Mouse (Mus musculus) heart, postnatal 36 days (tissue): ENCODE measurements at regions not wholly inside any gene's neighbourhood (a gene's known extent, or its start where the extent isn't known, plus 50 kb on each side); places are given as distances from the start of the nearest gene placed in this dataset.

Experiments
- DNase-seq, 2 experiments: peaks; one replicate each; pipeline ENCODE4 v3.0.0; 2021 to 2022
- intact Hi-C: fragments of 180-260 bp; cut with DNase I; formaldehyde crosslinking; loops from one replicate; pipeline ENCODE4 v1.15.1; 2025

DNA sequence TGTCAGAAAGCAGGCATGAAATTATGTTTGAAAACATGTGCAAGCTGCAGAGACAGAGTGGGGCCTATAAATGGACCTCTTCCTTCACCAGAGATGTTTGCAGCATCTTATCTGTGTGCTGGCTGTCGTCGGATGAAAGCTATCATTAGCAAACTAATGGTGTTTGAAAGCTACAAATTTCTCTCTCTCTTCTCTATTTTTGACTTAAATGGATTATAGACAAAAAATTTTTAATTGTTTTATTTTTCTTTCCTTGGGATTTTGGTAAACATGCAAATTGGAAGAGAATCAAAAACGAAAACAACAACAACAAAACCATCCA, 236.9 kb upstream of the Npvf start:
- no peak for DNase-seq
- intact Hi-C loops = no loop called here

DNA sequence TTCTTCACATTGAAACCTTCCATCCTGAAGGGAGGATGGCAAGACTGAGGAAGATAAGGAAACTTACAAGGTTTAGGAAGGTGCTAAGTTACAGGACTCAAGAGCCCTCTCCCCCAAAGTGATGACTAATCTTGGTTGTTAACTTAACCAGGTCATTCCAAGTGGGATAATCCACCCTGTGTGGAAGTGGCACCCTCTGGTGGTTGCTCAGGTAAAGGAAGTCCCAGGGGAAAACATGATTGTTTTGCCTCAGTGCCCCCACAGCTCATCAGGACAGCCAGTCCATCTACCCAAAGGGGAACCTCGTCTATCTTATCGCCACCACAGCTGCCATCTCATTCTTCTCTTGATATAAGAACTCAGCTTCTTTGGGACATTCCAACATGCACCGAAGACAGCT, 244.6 kb upstream of the Npvf start:
- intact Hi-C loops = no loop called here
- DNase-seq = no peak

DNA sequence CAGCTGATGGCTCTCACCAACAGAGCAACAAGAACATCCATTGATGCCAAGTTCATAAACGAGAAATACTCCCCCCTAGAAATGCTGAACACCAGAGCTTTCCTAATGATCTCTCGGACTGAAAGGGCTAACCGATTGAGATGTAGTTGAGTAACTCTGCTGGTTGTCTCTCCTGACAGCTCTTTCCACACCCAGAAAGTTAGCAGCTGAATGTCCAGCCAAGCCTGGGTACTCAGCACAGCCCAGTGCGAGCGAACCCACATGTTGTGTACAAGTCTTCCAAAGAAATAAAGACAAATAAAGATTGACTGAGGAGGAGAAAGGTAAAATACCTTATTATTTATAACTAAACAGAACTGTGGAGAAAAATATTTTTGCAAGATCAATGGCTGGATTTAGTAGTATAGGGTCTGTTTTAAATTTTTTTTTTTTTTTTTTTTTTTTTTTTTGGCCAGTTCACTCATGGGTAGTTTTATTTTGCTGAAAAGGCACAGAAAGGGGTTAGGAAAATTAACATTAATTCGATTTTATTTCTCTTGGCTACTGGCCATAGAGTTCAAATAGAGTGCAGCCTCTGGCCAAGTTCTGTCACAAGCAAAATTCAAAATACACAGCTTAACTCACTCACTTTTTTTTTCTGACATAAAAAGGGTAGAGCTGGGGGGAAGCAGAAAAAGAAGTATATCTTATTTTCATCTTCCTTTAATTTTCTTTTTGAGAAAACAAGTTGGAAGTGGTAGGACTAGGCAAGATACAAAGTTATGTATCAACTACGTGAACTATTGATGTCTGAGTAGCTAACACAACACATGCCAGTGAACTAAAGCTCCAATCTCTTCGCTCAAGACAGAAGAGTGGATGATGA, 261.2 kb upstream of the Npvf start:
- DNase-seq = no peak

DNA sequence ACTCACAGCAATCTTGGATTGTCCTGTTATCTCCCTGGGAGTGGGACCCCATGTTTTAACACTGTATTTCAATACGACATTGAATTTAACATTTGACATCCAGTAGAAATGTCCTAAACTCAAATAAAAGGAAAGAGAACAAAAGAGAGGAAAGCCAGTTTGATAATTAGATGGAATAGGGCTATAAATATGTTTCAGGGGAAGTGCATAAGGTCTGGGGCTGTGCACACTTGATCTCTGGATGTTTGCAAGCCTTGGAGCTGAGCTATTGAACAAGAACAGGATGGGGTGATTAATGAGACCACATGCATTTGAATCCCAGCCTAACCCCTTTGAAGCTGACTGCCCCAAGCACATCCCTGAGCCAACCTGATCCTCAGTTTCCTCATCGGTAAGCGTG, 264.0 kb upstream of the Npvf start:
- DNase-seq = no peak
- intact Hi-C loops = no loop called here

More for the DNA sequence above, 261.2 kb upstream of the Npvf start:
- intact Hi-C loops = no loop called here

DNA sequence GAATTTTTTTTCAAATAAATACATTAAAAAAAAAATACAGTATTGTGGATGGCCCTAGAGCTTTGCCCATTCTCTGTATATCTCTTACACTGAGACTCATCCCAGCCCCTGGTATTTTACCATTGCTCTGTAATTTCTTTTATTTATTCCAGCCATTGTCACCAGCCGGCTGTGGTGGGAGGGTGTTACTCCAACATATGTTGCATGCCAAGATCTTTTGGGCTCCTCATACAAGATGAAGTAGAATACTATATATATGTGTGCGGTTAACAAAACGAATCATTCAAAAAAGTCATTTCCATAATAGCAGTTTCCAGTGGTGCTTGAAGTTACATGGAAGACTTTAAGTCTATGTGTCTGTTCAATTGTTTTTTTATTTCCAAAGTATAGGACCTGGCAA, 268.0 kb upstream of the Npvf start:
- intact Hi-C loops = no loop called here
- no peak for DNase-seq

DNA sequence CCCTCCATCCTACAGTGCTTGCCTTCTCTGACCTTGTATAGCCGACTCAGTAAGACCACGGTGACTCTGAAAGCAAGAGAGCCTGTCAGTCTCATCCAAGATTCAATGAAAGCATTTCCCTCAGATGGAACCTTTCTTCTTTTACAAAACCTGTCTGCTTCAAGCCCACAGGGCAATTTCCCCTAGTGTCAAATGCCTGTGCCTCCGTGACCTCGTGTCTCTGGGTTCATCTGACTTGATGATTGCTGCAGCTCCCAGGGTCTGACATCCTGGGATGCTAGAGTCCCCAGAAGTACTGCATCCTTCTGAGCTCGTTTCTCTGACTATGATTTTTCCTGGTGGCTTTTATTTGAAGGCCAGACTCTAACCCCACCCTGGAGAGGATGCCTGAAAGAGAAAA, 270.3 kb upstream of the Npvf start:
- DNase-seq = no peak
- intact Hi-C loops = no loop called here

DNA sequence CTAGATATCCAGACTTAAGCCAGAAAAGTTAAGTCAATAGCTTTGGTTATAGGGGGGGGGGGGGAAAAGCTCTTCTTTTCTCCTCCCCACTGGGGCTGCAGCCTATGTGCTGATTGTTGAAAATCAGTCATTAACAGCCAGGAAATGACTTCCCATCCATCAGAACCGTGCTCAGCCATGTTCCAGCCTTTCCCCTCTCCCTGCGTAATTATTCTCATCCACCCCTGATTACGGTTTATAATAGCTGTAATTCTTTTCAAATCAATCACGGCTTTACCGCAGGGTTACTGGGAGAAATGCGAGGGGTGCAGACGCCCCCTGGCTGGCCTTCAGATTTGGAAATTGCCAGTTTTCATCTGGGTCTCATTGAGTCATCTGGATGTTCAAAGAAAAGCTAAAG, 270.8 kb upstream of the Npvf start:
- DNase-seq = no peak
- intact Hi-C loops = no loop called here

DNA sequence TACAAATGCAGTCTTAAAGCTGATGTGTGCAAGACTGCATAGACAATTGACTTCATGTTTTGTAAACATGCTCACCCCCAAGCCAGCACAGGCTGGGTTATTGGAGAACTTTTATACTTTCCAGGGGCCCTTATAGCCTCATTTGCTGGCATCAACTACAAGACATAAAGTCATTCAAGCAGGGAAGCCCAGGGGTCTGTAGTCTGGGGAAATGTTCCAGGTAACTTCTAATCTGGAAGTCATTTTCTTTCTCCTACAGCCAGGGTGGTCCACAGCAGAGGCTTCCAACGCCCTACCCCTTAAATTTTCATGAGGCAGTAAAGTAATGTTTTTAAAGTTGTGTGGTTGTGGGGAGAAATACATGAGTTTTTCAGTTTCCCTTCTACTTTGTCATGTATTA, 272.1 kb upstream of the Npvf start:
- DNase-seq = no peak
- intact Hi-C loops = no loop called here

DNA sequence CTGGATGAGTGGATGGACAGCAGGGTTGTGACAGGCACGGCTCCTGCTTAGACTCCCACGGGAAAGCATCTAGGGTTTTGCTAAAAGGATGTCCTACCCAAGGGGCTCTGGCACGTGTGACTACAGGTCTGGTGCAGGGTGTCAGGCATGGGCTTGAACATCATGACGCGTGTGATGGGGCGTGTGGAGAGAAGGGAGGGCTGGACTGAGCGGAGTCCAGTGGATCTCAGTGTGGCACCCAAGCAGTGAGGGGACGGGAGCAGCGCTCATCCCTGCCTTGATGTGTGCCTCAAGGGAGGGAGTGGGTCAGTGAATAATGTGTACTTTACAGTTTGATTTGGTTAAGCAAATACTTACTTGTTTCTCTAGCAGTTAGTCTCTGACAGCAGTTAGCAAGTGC, 275.3 kb upstream of the Npvf start:
- no peak for DNase-seq
- intact Hi-C loops = no loop called here

DNA sequence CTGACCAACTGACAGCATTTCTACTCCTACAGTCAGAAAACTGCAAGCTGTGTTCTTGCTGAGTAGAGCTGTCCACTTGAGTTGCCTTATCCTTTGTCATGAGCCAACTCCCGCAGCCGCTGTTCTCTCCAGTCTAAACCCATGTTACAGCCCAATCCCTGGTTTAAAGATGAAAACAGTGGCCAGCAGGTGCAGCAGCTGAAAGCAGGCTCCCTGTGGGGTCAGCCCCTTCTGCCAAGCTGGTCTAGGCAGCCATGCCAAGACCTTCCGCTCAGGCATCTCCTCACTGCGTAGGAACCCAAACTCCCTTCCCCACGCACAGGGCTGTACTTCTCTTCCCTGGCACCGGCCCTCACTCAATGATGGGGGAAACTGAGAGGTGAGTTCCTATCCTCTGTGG, 279.3 kb upstream of the Npvf start:
- DNase-seq = no peak

DNA sequence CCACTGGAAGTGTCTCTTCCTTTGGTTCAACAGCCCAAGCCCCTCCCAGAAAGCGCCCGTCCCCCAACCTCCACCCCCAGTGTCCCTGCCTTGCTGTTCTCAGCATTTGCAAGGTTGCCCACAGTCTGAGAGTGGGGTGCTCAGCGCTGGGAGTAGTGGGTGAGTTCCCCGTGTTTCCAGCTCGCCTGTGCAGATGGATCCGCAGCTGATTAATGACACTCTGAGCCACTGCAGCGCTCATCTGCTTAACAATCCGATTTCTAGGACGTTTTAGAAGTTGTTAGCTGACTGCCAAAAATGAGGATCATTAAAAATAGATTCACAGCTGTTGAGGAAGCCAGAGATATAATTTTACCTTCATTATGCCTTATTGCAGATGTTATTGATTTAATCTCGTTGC, 280.0 kb upstream of the Npvf start:
- intact Hi-C loops = no loop called here
- DNase-seq = no peak

More for the DNA sequence above, 279.3 kb upstream of the Npvf start:
- intact Hi-C loops = no loop called here

DNA sequence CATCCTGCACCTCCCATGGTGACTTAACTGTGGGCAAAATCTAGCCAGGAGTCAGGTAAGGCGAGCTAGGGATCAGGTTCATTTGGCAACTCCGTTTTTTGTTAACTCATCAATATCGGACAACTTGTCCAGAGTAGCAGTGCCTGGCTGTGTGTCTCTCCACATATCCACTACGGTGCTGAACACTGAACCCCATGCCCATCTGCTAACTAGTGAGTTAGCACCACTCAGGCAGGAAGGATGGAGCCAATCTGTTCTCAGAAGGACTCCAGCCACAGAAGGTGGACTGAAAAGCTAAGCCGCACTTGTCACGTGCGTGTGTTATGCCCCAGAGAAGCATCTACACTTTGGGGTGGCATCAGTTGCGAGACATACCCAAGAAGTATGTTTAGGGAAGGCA, 282.1 kb upstream of the Npvf start:
- no peak for DNase-seq
- intact Hi-C loops = no loop called here

DNA sequence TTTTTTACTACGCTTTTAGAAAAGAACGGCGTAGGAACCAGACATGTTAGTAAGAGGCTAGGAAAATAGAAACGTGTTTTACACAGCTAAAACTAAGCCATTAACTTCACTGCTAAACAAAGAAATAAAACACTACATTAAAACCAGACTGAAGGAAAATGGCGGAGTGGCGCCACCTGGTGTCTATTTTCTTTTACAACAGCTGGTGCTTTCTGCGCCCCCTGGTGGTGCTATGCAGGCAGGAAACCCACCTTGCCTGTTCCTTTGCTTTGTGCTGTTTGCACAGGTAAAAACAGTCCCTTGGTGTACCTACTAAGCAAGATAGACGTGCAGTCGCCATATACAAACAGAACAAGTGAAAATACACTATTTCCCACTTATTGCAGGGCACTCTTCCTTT, 282.9 kb upstream of the Npvf start:
- intact Hi-C loops = loop anchor here (1.0 kb wide), 2 partner anchors 129 to 258 kb away; no protein-coding TSS in a partner anchor
- peak; percentile 77 to 85 for DNase-seq

DNA sequence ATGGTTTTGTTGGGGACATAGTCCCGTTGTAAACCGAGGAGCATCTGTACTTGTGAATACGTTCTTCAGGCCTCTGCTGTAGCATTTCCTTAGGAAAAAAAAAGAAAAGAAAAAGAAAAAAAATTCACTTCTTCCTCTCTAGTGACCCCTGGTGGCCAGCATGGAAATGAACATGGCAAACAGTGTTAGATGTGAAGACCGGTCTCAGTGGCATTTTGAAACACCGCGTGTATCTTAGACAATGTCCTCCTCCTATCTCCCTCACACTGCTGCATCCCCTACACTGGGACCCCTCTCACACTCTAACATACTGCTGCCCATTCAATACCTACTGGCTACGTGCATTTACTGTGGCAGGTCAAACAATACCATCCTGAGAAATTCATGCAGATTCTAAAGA, 284.6 kb upstream of the Npvf start:
- DNase-seq = peak; percentile 18 to 56
- intact Hi-C loops = loop anchor here (1.0 kb wide), 1 partner anchor 229 kb away; no protein-coding TSS in a partner anchor

DNA sequence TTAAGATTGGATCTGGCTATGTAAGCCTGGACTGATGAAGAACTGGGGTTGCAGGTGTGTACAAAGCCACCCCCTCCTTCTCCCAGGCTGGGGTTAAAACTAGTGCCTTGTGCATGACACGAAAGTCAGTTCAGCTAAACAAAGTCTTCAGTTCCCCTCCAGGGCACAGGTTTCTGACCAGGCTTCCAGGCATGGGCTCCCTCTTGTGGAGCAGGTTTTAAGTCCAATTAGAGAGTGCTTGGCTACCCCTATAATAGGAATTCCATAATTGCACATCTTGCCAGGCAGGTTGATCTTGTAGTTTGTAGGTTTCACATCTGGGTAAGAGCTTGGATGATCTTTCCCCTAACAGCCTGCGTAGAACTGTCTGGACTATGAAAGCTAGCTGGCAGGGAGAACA, 285.2 kb upstream of the Npvf start:
- intact Hi-C loops = no loop called here
- DNase-seq = peak in 1 of 2 experiments; percentile 22

DNA sequence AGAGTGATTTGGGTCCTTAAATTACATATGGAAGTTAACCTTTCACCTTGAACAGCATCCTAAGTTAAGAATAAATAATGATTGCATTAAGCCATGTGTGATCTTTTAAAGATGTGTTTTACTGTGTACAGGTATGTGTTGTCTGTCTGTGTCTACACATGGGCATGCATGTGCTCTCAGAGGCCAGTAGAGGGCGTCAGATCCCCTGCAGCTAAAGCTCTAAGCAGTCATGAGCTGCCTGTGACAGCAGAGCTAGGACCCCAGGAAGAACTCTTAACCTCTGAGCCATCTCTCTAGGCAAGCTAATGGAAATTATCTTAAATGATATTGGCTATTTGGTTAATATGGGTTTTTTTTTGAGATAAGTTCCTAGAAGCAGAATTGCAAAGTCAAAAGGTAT, 285.9 kb upstream of the Npvf start:
- intact Hi-C loops = no loop called here
- DNase-seq = no peak

DNA sequence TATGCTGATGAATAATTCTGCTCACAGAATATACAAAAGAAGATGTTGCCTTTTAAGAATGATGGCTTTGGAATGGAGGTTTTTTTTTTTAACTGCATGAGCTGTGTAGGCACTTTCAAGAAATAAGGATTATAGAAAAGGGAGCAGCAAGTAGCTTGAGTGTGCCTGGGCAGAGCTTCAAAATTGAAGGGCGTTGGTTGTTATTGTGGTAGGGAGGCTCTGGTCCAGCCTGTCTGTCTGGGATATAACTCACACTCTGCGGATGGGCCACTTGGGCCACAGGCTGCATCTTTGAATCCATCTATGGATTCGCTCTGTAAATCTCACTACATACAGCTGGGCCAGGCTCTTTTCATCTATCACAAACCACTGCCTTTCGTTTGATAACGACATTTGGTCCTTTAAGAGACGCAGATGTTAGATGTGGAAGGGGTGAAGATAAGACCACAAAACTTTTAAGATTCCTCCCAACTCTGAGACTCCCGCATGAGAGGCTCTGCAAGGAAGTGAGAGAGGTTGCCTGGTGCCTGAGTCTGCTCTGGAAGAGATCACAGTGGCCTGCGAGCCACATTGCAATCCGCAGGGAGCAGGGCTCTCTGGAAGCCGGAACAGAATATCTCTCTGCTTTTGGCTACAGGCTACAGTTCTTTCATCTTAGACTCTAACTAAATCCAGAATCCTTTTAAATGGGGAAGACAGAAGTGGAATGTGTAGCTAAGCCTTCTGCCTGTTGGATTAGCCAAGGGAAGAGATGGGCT, 286.6 kb upstream of the Npvf start:
- intact Hi-C loops = no loop called here
- DNase-seq = peak; percentile 24 to 36

DNA sequence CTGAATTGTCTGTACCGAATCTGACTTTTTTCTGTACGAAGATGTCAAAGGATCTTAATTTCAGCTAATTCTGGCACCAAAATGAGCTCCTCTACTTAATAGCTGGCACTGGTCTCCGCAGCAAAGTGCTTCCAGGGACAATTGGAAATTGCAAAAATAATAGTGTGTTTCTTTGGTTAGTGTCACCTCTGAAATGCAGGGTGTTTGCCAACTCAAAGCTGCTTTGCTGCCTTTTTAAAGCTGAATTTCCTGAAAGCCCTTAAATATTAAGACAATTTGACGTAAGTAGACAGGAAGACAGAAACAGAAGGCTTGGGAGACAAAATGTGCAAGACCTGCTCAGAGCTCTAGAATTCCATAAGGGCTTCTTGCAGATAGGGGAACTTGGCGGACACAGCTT, 288.5 kb upstream of the Npvf start:
- DNase-seq = no peak
- intact Hi-C loops = no loop called here

DNA sequence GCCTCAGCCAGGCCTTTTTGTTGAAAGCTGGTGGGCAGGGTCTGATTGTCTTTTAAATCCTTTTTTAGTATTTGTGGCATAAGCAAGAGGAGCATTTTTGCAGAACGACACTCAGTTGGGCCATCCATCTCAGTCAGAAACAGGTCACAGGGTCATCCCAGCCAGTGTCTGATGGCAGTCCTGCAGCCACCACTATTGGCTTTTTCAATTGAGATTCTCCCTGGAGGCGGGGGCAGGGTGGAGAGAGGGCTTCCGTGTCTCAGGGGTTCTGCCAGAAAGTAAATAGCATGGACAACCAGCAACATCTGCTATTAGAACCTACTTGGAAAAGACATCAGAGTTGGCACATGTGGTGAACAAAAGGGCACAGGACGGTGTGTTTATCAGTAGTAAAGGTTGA, 293.8 kb upstream of the Npvf start:
- no peak for DNase-seq
- intact Hi-C loops = no loop called here

DNA sequence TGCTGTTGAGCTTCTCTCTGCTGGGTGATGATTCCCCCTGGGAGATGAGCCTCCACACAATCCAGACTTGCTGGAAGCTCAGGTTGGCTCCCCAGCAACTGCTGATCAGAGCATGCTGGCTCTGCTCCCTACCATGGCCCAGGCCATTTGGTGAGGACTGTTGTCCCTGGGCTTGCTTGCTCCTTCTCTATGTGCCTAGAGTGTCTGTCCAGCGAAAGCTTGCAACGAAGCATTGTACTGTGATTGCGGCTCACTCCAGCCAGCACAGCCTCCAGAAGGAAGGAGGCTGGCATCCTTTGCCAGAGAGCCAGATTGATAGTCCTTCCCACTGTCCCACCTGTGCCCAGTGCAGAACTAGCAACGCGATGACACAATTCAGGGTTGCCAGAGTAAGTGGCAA, 295.1 kb upstream of the Npvf start:
- intact Hi-C loops = no loop called here
- DNase-seq = no peak

DNA sequence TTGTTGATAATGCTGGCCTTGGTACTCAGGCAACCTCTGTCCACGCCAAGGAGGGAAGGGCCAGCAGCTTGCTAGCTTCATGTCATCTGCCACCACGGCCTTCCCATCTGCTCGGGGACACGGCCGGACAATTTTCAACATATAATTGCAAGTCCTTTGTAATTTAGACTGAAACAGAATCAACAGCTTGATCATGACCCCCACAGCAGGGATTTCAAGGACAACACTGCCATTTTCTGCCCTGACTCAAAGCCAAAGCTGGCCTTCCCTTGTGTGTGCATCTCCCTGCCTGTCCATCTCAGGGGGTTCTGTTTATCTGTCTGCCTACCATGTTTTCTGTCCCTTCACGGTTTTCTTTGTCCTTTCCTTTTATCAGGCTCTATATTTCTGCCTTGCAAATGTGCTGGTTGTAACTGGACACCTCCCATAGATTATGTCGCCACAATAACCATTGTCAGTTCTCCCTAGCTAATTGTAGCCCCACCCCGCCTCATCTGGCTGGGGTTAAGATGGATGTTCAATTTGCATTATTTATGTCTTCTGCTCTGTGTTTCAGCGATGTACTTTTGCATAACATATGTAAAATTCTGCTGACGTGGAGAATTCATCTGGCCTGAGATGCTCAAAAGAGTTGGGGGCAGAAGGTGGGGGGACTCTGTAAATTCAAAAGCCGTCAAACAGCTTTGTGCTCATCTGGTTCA, 295.8 kb upstream of the Npvf start:
- DNase-seq = no peak
- intact Hi-C loops = no loop called here
